Mouse (Mus musculus) bone marrow macrophage, adult 2 months (primary cell): Measurements from ENCODE around the gene Psen2.

Experiments used
- CTCF ChIP-seq: IDR thresholded peaks from 2 replicates; pipeline ENCODE4 v1.5.1; 2012; ENCODE audit warnings: low read depth, mild to moderate bottlenecking, low read length, moderate library complexity
- POLR2A ChIP-seq: IDR thresholded peaks from 2 replicates; pipeline ENCODE4 v1.6.1; 2012; ENCODE audit warnings: mild to moderate bottlenecking, low read depth, low read length, borderline replicate concordance

DNA sequence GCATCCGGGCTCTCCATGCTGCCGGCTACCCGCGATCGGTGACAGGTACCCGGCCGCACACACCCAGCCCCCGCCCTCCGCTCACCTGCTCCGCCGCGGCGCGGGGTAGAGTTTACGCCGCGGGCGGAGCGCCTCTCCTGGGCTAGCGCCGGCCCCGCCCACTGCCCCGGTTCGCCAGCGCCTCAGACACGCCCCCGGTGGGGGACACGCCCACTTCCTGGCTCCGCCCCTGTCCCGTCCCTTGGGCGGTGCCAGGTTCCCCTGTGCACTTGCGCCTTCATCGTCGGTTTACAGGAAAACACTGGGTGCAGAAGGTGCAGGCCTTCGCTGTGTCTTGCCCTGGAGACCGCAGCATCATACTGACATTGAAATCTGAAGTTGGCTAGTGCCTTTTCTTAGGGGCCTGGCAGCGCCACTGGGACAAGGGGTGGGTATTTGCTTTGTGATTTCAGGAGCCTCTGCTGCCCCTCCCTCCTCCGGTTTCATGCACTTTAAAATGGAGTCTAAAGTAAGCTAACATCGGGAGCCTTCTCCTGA, 7.0 kb downstream of the Psen2 start:
- peak; percentile 61; the same call in 1 of the 2 replicates for TF ChIP-seq POLR2A
- no peak for TF ChIP-seq CTCF
